Mouse (Mus musculus) forebrain, embryonic 14.5 days (tissue): ENCODE measurements around the gene Lsm12. TPM values are rescaled to one million over a fixed set of nuclear protein-coding genes. Genes with fewer than 3 reads are reported as not detected.

Experiments used
- ATAC-seq: fragments of 200-750 bp; cut with Nextera tagmentation; 2 replicates; pipeline ENCODE4 v1.8.0; 2017; ENCODE audit warnings: mild to moderate bottlenecking, moderate library complexity
- DNase-seq: peaks from one replicate; pipeline ENCODE4 v3.0.0-alpha.2; 2015; ENCODE audit warnings: low spot score
- H3K27ac ChIP-seq: fragments of 300-500 bp; sonication (generic); 2 replicates; pipeline ENCODE4 v1.5.1; 2014; ENCODE audit warnings: low read depth, mild to moderate bottlenecking, control low read depth, low read length, moderate library complexity
- H3K27me3 ChIP-seq: fragments of 300-500 bp; sonication (generic); replicated peaks from 2 replicates; pipeline ENCODE4 v1.6.1; 2014; ENCODE audit warnings: low read length, control low read depth, mixed read lengths; ENCODE audit not compliant: control insufficient read depth, insufficient read depth
- H3K36me3 ChIP-seq: fragments of 300-500 bp; sonication (generic); 2 replicates; pipeline ENCODE4 v1.6.1; 2014; ENCODE audit warnings: low read length, control low read depth; ENCODE audit not compliant: control insufficient read depth, insufficient read depth
- H3K4me1 ChIP-seq: fragments of 300-500 bp; sonication (generic); 2 replicates; pipeline ENCODE4 v1.6.1; 2014; ENCODE audit warnings: antibody characterized with exemption, low read length, control low read depth; ENCODE audit not compliant: control insufficient read depth, insufficient read depth
- H3K4me2 ChIP-seq: fragments of 300-500 bp; sonication (generic); 2 replicates; pipeline ENCODE4 v1.6.1; 2014; ENCODE audit warnings: mild to moderate bottlenecking, control low read depth, low read length
- H3K4me3 ChIP-seq: fragments of 300-500 bp; sonication (generic); 2 replicates; pipeline ENCODE4 v1.5.1; 2014; ENCODE audit warnings: low read depth, low read length, control low read depth
- H3K9ac ChIP-seq: fragments of 300-500 bp; sonication (generic); 2 replicates; pipeline ENCODE4 v1.6.1; 2014; ENCODE audit warnings: mild to moderate bottlenecking, low read length, control low read depth, moderate library complexity
- H3K9me3 ChIP-seq: fragments of 300-500 bp; sonication (generic); replicated peaks from 2 replicates; pipeline ENCODE4 v1.6.1; 2016; ENCODE audit warnings: low read length, control low read depth, mixed read lengths; ENCODE audit not compliant: control insufficient read depth
- WGBS: fragments of 180-500 bp; shearing (Covaris S2); extraction: QIAGEN DNeasy Blood & Tissue Kit; methylation state at CpG from one replicate; pipeline ENCODE4 v1.1.7; 2014; 5-methylcytosine and 5-hydroxymethylcytosine counted together
- polyA plus RNA-seq: library from polyadenylated mRNA; unstranded; fragments of >200 nt; fragmentation: Nextera tagmentation; extraction: Ambion mirVana; gene quantifications from 2 replicates; pipeline ENCODE4 v1.2.1, GENCODE M21; 2014

Gene Lsm12
- polyA plus RNA-seq, 1 experiment from 2014 or later = 93.7 TPM

DNA sequence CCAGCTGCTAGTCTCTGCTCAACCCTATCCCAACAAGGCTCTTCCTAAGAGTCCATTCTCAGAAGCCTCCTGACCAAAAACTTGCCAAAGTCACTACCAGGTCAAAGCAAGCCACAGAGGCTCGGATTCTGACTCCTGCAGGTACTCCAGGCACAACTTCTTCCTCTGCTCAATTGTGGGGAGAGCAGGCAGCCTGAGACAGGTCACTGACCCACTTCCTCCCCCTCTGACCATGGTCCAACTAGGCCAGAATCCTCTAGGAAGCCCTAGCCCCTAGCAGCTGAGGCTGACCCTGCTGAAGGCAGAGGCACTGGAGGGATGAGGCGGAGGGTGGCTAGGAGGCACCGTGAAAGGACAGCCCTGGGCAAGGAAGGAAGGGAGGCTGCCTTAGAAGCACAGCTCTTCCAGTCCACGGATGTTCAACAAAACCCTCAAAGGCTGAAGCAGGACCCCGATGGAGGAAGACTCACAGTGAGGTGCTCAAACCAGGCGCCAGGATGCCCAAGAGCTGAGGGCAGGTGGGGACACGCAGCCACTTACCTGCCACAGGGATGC is 32.9 kb upstream of the Lsm12 start:
- 79% methylated on average over 7 of the region's 7 CpGs for WGBS
- peaks cover 34% of the 10 kb centered on the region for H3K36me3 ChIP-seq
- H3K4me3 ChIP-seq = peak overlapping the region; percentile 18
- ATAC-seq (no peak), DNase-seq (no peak)
- peak overlapping the region; percentile 56 for H3K9ac ChIP-seq
- H3K9me3 ChIP-seq = no peaks in the 10 kb centered on the region
- H3K27ac ChIP-seq = peak overlapping the region; percentile 86
- H3K4me1 ChIP-seq = peaks cover 41% of the 10 kb centered on the region
- H3K27me3 ChIP-seq = no peaks in the 10 kb centered on the region
- peak overlapping the region; percentile 56 for H3K4me2 ChIP-seq

DNA sequence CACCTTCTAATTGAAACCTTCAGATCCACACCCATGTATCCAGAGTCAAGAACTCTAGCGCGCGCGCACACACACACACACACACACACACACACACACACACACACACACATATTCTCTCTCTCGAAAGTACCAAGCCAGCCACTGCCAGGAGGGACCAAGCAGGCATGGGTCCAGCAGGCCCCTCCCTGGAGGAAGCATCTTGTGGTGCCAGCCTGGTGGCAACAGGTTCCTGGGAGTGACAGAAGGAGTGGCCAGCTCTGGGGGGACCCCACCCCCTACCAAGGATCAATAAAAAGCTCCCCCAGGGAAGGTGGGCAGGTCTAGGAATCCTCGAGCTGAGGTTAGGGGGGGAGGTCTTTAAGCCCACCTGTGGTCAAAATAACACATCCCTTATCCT is 32.3 kb upstream of the Lsm12 start:
- Histone ChIP-seq H3K27me3 (no peaks in the 10 kb centered on the region), H3K27ac (no peak overlapping the region), H3K4me1 (peaks cover 42% of the 10 kb centered on the region), H3K9me3 (no peaks in the 10 kb centered on the region), H3K4me2 (peak overlapping the region; percentile 56; the same call in 1 of the 2 replicates), H3K9ac (no peak overlapping the region), H3K36me3 (peaks cover 29% of the 10 kb centered on the region), H3K4me3 (no peak overlapping the region)
- WGBS = 73% methylated on average over 6 of the region's 6 CpGs
- ATAC-seq (no peak), DNase-seq (no peak)

DNA sequence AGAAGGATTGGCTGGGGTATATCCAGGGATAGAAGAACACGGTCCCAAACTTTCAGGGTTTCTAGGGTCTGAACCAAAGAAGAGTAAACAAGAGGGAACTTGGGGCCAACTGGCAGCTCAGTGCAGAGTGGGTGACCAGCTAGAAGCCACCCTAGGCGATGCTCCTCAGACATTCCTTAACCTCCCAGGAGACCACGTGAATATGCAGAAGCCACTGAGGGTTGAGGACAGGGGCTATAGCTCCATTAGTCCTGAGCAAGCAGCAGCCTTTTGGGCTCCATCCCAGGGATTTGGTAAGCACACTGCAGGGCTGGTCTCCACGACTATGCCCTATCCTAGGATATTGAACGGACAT is 31.8 kb upstream of the Lsm12 start:
- Histone ChIP-seq H3K4me3 (no peak overlapping the region), H3K27ac (no peak overlapping the region), H3K4me1 (peaks cover 45% of the 10 kb centered on the region), H3K4me2 (0 out of 2 replicates have a peak overlapping the region, but pooled peaks have one; percentile 7), H3K9ac (no peak overlapping the region), H3K36me3 (peaks cover 27% of the 10 kb centered on the region), H3K9me3 (no peaks in the 10 kb centered on the region), H3K27me3 (no peaks in the 10 kb centered on the region)
- no peak for DNase-seq
- WGBS = 67% methylated on average over 5 of the region's 5 CpGs
- ATAC-seq = no peak

DNA sequence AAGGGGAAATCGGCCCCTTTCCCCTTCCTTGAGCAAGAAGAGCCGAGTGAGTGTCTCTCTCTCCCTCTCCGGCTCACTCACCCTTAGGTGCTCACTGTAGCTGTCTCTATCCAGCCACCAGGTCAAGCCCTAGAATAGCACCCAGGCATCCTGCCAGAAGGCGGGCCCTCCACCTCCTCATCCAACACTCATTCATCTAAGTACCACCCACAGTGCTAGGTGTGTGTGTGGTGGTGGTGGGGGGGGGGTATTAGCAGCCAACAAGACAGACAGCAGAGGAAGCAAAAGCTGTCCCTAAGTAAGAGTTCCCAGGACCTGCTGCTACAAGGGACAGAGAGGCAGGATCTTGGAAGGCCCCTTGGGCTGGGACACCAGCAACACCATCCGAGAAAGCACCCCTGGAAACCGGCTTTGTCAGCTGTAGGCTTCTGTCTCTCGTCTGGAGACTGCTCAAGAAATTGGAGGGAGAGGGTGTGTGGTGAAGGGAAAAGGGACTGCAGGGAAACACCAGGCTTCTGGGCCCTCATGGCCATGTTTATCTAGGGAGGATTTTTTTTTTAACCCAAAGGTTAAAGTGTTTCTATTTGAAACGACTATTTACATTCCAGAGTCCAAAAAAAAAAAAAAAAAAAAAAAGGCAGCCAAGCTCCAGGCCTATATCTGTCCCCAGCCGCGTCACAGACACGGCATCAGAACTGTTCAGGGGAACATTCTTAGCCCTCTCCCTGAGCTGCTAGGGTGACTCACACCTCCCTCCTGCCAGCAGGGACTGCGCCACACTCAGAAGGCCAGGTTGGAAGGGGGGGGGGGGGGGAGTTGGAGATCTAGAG is 31.2 kb upstream of the Lsm12 start:
- H3K9ac ChIP-seq = peak overlapping the region; percentile 18; the same call in 1 of the 2 replicates
- H3K4me1 ChIP-seq = peaks cover 45% of the 10 kb centered on the region
- WGBS = 57% methylated on average over 12 of the region's 12 CpGs

DNA sequence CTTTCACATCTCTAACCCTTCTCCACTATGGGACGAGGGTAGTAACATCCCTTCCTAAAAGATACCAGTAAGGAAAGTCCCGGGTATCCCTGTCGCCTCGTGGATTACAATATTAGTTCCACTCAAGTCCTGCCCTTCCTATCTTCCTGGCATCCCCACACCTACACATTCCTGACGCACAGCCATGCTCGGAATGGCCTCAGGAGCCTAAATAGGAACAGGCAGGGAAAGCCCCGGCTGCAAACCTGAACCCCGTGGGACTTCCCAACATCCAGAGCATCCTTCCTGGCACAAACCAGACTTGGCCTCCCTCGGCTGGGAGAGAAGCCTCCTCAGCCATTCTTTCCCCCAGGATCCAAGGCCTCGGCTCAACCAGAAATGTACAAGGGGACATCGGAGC is 30.4 kb upstream of the Lsm12 start:
- Histone ChIP-seq H3K4me3 (no peak overlapping the region), H3K4me2 (no peak overlapping the region), H3K9ac (no peak overlapping the region), H3K27me3 (no peaks in the 10 kb centered on the region), H3K9me3 (no peaks in the 10 kb centered on the region), H3K27ac (no peak overlapping the region), H3K4me1 (peaks cover 45% of the 10 kb centered on the region), H3K36me3 (peaks cover 14% of the 10 kb centered on the region; the same call in 1 of the 2 replicates)
- no peak for ATAC-seq
- DNase-seq = no peak
- 80% methylated on average over 11 of the region's 11 CpGs for WGBS

More for the DNA sequence above, 31.2 kb upstream of the Lsm12 start:
- ATAC-seq (no peak), DNase-seq (no peak)
- no peak overlapping the region for H3K4me3 ChIP-seq
- peaks cover 21% of the 10 kb centered on the region; the same call in 1 of the 2 replicates for H3K36me3 ChIP-seq
- no peaks in the 10 kb centered on the region for H3K9me3 ChIP-seq
- no peaks in the 10 kb centered on the region for H3K27me3 ChIP-seq
- H3K27ac ChIP-seq = no peak overlapping the region
- peak overlapping the region; percentile 7; the same call in 1 of the 2 replicates for H3K4me2 ChIP-seq

DNA sequence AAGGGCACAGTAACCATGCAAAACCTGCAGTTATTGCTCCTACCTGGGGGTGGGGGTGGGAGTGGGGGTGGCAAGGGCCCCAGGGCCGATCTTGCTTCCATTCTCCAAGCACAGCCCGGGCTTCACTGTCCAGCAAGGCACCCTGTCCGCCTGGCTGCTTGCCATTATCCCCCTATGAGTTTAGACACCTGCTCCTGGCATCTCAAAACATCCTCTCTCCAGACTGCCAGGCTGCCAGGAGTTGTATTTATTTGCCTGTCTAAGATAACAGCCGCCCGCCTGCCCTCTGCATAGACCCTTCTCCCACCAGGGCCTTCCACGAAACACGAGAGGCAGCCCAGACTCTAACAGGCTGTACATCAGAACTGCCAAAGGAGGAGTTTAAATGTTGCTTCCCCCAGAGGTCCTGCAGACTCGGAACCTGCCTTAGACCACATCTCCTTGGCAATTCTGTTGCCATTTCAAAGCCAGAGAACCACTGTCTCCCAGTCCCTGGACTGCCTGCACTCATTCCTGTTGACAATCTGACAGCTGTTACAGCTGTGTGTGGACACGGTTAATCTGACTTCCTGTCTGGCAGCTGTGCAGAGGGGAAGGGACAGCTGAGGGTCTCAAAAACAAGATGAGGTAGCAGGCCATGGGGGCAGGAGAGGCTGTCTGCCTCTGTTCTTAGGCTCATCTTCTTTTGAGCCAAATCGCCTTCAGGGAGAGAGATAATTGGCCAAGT is 29.5 kb upstream of the Lsm12 start:
- peaks cover 14% of the 10 kb centered on the region; the same call in 1 of the 2 replicates for H3K36me3 ChIP-seq
- no peaks in the 10 kb centered on the region for H3K9me3 ChIP-seq
- H3K9ac ChIP-seq = no peak overlapping the region
- no peaks in the 10 kb centered on the region for H3K27me3 ChIP-seq
- no peak overlapping the region for H3K4me3 ChIP-seq
- DNase-seq = no peak
- H3K4me2 ChIP-seq = no peak overlapping the region
- ATAC-seq = no peak
- H3K27ac ChIP-seq = no peak overlapping the region
- H3K4me1 ChIP-seq = peaks cover 41% of the 10 kb centered on the region
- WGBS = 72% methylated on average over 10 of the region's 10 CpGs

DNA sequence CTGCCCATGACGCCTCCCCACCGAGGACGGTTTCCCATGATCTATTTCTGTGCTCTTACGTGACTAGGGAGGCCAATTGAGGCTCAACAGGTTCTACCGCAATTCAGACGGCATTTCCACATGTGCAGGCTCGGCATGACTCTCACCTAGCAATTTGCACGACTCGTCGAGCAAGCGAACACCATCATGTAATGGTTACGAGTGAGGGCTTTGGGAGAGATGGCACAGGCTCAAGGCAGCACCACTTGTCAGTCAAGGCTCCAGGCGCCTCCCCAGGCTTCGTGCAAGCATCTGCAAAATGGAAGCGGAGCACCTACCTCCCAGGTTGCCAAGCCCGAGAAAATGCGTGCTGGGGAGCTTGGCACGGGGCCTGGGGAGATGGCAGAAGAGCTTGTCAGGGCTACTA is 26.8 kb upstream of the Lsm12 start:
- Histone ChIP-seq H3K27ac (no peak overlapping the region), H3K9me3 (no peaks in the 10 kb centered on the region), H3K9ac (no peak overlapping the region), H3K4me1 (peaks cover 30% of the 10 kb centered on the region), H3K4me2 (no peak overlapping the region), H3K36me3 (peaks cover 10% of the 10 kb centered on the region), H3K27me3 (no peaks in the 10 kb centered on the region), H3K4me3 (no peak overlapping the region)
- WGBS = 52% methylated on average over 18 of the region's 18 CpGs
- DNase-seq = peak; percentile 32
- ATAC-seq = no peak

DNA sequence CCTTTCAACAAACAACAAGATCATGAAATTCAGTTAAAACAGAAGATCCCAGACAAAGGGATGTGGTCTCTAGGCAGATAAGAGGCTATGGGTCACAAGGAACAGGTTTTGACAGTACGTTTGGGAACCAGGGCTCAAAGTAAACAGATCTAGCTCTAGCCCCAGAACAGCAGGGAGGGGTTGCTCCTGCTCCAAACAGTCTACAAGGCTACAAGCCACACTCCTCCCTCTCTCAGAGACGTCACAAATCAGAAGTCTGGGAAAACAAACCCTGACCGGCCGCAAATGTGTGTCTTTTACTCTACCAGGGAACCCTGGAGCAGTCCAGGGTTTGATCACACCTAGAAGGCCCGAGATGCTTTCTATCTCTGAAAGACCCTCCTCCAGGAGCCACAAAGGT is 25.9 kb upstream of the Lsm12 start:
- H3K36me3 ChIP-seq = peaks cover 19% of the 10 kb centered on the region
- no peak overlapping the region for H3K4me3 ChIP-seq
- H3K4me2 ChIP-seq = no peak overlapping the region
- ATAC-seq (no peak), DNase-seq (no peak)
- no peaks in the 10 kb centered on the region for H3K9me3 ChIP-seq
- 77% methylated on average over 5 of the region's 5 CpGs for WGBS
- H3K27me3 ChIP-seq = no peaks in the 10 kb centered on the region
- no peak overlapping the region for H3K27ac ChIP-seq
- H3K4me1 ChIP-seq = peaks cover 26% of the 10 kb centered on the region
- no peak overlapping the region for H3K9ac ChIP-seq
